Mouse (Mus musculus) C2C12 (cell line): ENCODE measurements around the gene Ccr9.
"Not testable (repeated sequence)": the region's sequence is repeated elsewhere in the genome, so short reads cannot be mapped to it uniquely, and the experiment has no call there.

Experiments
- CEBPB ChIP-seq: IDR thresholded peaks from one replicate; pipeline ENCODE4 v1.6.1; 2011; ENCODE audit warnings: low read depth, mild to moderate bottlenecking, control low read depth, moderate library complexity
- CTCF ChIP-seq: IDR thresholded peaks from one replicate; pipeline ENCODE4 v1.5.1; 2011; ENCODE audit not compliant: control insufficient read depth, insufficient read depth, insufficient read length
- FOSL1 ChIP-seq: IDR thresholded peaks from one replicate; pipeline ENCODE4 v1.8.0; 2011; ENCODE audit warnings: mild to moderate bottlenecking, low read length; ENCODE audit not compliant: poor library complexity, insufficient read depth, severe bottlenecking
- MAX ChIP-seq: IDR thresholded peaks from one replicate; pipeline ENCODE4 v1.6.1; 2011; ENCODE audit warnings: mild to moderate bottlenecking, control low read depth
- MYOD1 ChIP-seq: IDR thresholded peaks from one replicate; pipeline ENCODE4 v1.6.1; 2011; ENCODE audit warnings: low read depth; ENCODE audit not compliant: control insufficient read depth, insufficient read length
- MYOG ChIP-seq: IDR thresholded peaks from one replicate; pipeline ENCODE4 v1.6.1; 2011; ENCODE audit not compliant: control insufficient read depth, insufficient read length; ENCODE audit errors: extremely low read depth
- USF1 ChIP-seq: IDR thresholded peaks from one replicate; pipeline ENCODE4 v1.6.1; 2011; ENCODE audit warnings: low read depth, mild to moderate bottlenecking, control low read depth, moderate library complexity

DNA sequence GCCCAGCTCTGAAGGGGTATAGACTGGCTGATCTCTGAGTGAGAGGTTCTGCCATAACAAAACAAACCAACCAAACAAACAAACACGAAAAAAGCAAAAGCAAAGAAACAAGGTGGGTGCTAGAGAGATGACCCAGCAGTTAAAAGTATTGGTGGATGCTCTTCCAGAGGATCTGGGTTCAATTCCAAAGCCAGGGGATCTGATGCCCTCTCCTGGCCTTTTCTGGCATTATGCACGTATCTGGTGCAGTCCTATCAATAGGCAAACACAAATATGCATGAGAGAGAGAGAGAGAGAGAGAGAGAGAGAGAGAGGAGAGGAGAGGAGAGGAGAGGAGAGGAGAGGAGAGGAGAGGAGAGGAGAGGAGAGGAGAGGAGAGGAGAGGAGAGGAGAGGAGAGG, 95.1 kb downstream of the Ccr9 start:
- not testable (repeated sequence) for TF ChIP-seq MAX, MYOG, USF1, FOSL1, MYOD1, CEBPB
- TF ChIP-seq CTCF = peak; percentile 17
